Mouse (Mus musculus) heart, embryonic 15.5 days (tissue): ENCODE measurements around the gene Smim24. TPM values are rescaled to one million over a fixed set of nuclear protein-coding genes. Genes with fewer than 3 reads are reported as not detected.

Experiments
- ATAC-seq: fragments of 200-750 bp; cut with Nextera tagmentation; replicated peaks from 2 replicates; pipeline ENCODE4 v1.8.0; 2017; ENCODE audit warnings: low read depth, moderate TSS enrichment; ENCODE audit not compliant: insufficient number of reproducible peaks, insufficient read depth, low FRiP score
- H3K27ac ChIP-seq: fragments of 300-500 bp; sonication (generic); 2 replicates; pipeline ENCODE4 v1.5.1; 2015; ENCODE audit warnings: mild to moderate bottlenecking, inconsistent platforms
- H3K27me3 ChIP-seq: fragments of 300-500 bp; sonication (generic); 2 replicates; pipeline ENCODE4 v1.6.1; 2015; ENCODE audit warnings: inconsistent platforms
- H3K36me3 ChIP-seq: fragments of 300-500 bp; sonication (generic); 2 replicates; pipeline ENCODE4 v1.6.1; 2015; ENCODE audit warnings: mild to moderate bottlenecking, inconsistent platforms
- H3K4me1 ChIP-seq: fragments of 300-500 bp; sonication (generic); replicated peaks from 2 replicates; pipeline ENCODE4 v1.6.1; 2015; ENCODE audit warnings: inconsistent platforms
- H3K4me2 ChIP-seq: fragments of 300-500 bp; sonication (generic); 2 replicates; pipeline ENCODE4 v1.6.1; 2015; ENCODE audit warnings: inconsistent platforms, mild to moderate bottlenecking, moderate library complexity
- H3K4me3 ChIP-seq: fragments of 300-500 bp; sonication (generic); 2 replicates; pipeline ENCODE4 v1.5.1; 2015; ENCODE audit warnings: mild to moderate bottlenecking, inconsistent platforms
- H3K9ac ChIP-seq: fragments of 300-500 bp; sonication (generic); 2 replicates; pipeline ENCODE4 v1.6.1; 2015; ENCODE audit warnings: mild to moderate bottlenecking, inconsistent platforms
- H3K9me3 ChIP-seq: fragments of 300-500 bp; sonication (generic); replicated peaks from 2 replicates; pipeline ENCODE4 v1.6.1; 2016; ENCODE audit warnings: inconsistent platforms
- WGBS: fragments of 180-500 bp; shearing (Covaris S2); methylation state at CpG from one replicate; pipeline ENCODE4 v1.1.7; 2015; ENCODE audit warnings: mixed read lengths; 5-methylcytosine and 5-hydroxymethylcytosine counted together
- polyA plus RNA-seq: library from polyadenylated mRNA; unstranded; fragments of >200 nt; fragmentation: Nextera tagmentation; extraction: Ambion mirVana; gene quantifications from 2 replicates; pipeline ENCODE4 v1.2.1, GENCODE M21; 2015

Smim24 gene
- polyA plus RNA-seq, 1 experiment from 2014 or later: 4.1 TPM

DNA sequence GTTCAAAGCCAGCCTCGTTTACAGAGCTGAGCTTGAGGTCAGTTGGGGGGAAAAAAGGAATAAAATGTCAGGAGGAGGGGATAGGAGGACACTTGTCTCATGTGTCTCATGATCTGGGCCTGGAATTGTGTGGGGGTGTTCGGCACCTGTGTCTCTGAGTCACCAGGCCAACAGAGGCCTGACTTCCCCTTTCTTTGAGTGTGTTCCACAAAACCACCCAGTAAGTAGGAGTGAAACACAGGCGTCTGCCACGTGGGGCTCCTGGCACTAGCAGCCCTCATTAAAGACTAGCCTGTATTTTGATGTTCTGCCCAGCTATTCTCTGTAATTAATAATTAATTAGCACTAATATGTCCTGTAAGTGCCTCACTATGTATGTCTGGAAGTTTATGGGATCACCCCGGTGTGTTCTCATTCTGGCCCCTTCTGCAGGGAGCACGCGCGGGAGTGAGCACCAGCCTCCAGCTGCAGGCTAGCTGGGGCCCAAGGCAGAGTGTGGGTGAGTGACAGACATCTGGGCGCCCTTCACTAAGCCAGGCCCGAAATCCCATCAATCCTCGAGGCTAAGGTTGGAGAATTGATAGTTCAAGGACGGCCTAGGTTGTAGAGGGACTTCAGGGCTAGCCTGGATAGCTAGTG is 36.4 kb upstream of the Smim24 start:
- Histone ChIP-seq H3K9me3 (no peaks in the 10 kb centered on the region), H3K4me2 (peak overlapping the region; percentile 98), H3K9ac (peak overlapping the region; percentile 8; the same call in 1 of the 2 replicates), H3K27me3 (no peaks in the 10 kb centered on the region), H3K27ac (peak overlapping the region; percentile 46; the same call in 1 of the 2 replicates), H3K36me3 (no peaks in the 10 kb centered on the region), H3K4me3 (peak overlapping the region; percentile 95), H3K4me1 (peaks cover 49% of the 10 kb centered on the region)
- 50% methylated on average over 12 of the region's 12 CpGs for WGBS
- no peak for ATAC-seq

DNA sequence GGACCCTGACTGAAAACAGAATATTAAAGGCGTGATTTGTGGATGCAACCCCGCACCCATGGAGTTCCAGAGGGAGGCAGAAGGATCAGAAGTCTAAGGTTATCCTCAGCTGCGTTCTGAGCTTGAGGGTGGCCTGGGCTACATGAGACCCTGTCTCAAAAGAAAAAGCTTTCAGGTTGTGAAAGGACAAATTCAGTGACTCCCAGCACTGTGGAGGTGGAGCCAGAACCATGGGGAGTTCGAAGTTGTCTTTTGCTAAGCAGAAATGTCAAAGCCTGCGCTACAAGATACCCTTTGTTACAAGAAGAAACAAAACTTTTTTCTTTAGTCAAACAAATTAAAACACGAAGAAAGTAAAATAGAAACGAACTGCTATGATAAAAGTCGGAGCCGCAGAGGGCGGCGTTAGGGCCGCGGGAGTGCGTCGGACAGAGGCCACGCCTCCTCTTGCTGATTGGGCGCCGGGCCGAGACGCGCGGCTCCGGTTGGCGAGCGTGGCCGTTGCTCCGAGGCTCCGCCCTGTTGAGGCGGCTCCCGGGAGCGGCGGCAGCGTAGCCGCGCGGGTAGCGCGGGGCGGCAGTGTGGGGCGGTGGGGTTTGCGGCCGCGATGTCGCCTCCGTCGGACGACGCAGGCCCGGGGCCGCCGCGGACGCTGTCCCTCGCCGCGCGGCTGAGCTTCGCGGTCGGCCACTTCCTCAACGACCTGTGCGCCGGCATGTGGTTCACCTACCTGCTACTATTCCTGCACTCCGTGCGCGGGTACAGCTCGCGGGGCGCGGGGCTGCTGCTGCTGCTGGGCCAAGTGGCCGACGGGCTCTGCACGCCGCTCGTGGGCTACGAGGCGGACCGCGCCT is 35.6 kb upstream of the Smim24 start, which contains the start of gene Mfsd12:
TSS of gene Mfsd12 (plus strand) at position 501 of the 854 bp plus-strand sequence.
- Histone ChIP-seq H3K9ac (peak within 1 kb of the TSS; percentile 95), H3K27ac (peak within 1 kb of the TSS; percentile 78), H3K4me1 (peaks cover 54% of the 10 kb centered on the region), H3K9me3 (no peaks in the 10 kb centered on the region), H3K36me3 (no peaks in the 10 kb centered on the region), H3K4me2 (peak within 1 kb of the TSS; percentile 98), H3K27me3 (no peaks in the 10 kb centered on the region), H3K4me3 (peak within 1 kb of the TSS; percentile 95)
- peak; percentile 81 for ATAC-seq
- WGBS: 2% methylated on average over 79 of the region's 79 CpGs

DNA sequence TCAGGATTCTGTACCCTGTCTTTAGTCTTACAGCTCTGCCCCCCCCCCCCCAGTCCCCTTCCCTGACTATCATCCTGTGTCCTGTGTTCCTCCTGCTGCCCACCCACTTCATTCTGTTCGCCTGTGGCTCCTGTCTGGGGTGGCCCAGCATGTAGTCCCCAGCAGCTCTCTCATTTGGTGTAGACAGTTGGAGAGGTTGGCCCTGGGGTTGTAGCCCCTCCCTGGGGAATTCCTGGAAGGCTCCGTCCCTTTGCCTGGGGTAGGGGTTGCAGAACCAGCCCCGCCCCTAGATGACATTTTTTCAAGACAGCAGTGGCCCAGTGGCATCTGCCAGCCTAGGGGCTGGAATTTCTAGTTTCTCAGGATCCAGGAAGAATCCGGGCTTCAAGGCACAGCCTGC is 34.6 kb upstream of the Smim24 start:
- Histone ChIP-seq H3K27ac (peak overlapping the region; percentile 78), H3K36me3 (no peaks in the 10 kb centered on the region), H3K9me3 (no peaks in the 10 kb centered on the region), H3K4me2 (peak overlapping the region; percentile 98), H3K4me1 (peaks cover 64% of the 10 kb centered on the region), H3K9ac (peak overlapping the region; percentile 95), H3K27me3 (no peaks in the 10 kb centered on the region), H3K4me3 (peak overlapping the region; percentile 95)
- no peak for ATAC-seq
- WGBS: 14% methylated on average over 4 of the region's 4 CpGs

DNA sequence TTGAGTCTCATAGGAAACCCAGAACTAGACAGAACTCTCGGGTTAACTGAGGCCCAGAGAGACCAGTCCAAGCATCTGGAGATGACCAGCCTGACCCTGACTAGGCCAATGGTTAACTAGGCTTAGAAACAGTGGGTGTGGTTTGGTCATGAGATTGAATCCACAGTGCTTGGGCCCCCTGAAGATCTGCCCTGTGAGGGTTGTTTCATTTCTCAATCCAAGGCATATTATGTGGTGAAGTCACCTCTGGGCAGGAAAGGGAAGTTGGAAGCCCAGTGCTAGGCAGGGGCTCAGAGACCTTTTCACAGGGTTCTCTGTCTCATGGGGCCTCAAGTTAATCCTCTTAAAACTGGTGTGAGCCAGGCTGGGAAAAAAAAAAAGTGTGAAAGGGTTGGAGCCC is 34.0 kb upstream of the Smim24 start:
- peak overlapping the region; percentile 78 for H3K27ac ChIP-seq
- H3K36me3 ChIP-seq: no peaks in the 10 kb centered on the region
- 63% methylated on average over 1 of the region's 1 CpGs for WGBS
- ATAC-seq: no peak
- no peaks in the 10 kb centered on the region for H3K27me3 ChIP-seq
- no peaks in the 10 kb centered on the region for H3K9me3 ChIP-seq
- H3K9ac ChIP-seq: 0 out of 2 replicates have a peak overlapping the region, but pooled peaks have one; percentile 95
- H3K4me1 ChIP-seq: peaks cover 71% of the 10 kb centered on the region
- H3K4me3 ChIP-seq: peak overlapping the region; percentile 95
- peak overlapping the region; percentile 98 for H3K4me2 ChIP-seq

DNA sequence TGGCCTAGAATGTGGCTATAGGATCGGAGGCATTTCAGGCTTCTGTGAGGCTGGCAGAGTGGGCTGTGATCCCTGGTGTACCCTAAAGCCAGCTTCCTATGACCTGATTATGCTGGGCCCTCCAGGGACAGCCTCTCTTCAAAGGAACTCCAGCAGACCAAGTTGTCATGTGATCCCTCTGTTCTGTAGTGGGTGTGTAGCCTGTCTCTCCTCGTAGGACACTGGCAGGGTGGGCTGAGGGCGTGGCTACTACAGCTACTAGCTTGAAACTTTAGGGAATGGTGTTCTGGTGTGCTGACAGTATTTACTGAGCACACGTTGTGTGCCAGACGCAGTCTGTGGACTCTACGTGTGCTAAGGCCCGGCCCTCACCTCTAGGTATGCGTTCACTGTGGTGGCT is 32.1 kb upstream of the Smim24 start:
- Histone ChIP-seq H3K4me3 (no peak overlapping the region), H3K36me3 (no peaks in the 10 kb centered on the region), H3K27ac (0 out of 2 replicates have a peak overlapping the region, but pooled peaks have one; percentile 2), H3K9ac (no peak overlapping the region), H3K9me3 (no peaks in the 10 kb centered on the region), H3K4me1 (peaks cover 88% of the 10 kb centered on the region), H3K27me3 (no peaks in the 10 kb centered on the region), H3K4me2 (0 out of 2 replicates have a peak overlapping the region, but pooled peaks have one; percentile 2)
- 54% methylated on average over 8 of the region's 8 CpGs for WGBS
- no peak for ATAC-seq

DNA sequence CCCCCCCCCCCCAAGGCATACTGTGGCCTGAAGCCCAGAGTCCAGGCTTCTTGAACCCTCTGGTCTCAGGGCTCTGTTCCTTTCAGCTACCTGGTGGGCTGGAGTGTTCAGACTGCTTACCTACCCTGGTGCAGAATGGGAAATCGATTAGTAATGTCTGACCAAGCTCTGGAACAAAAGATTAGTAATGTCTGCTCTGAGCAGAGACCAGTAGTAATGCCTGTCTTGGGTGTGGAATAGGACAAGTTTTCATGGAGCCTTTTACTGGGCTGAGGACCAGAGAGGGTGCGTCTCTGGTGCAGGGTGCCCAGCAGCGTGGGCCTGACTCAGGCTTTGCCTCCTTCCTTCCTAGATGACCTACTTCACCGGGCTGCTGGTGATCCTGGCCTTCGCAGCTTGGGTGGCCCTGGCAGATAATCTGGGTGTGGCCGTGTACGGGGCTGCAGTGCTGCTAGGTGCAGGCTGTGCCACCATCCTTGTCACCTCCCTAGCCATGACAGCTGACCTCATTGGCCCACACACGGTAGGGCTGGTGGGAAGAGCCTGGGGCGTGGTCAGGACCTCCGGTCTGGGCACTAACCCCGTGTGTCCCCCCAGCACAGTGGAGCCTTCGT is 30.4 kb upstream of the Smim24 start:
- peak overlapping the region; percentile 57; the same call in 1 of the 2 replicates for H3K9ac ChIP-seq
- peaks cover 94% of the 10 kb centered on the region for H3K4me1 ChIP-seq
- H3K4me2 ChIP-seq: peak overlapping the region; percentile 83
- H3K9me3 ChIP-seq: no peaks in the 10 kb centered on the region
- H3K36me3 ChIP-seq: peaks cover 8% of the 10 kb centered on the region
- no peaks in the 10 kb centered on the region for H3K27me3 ChIP-seq
- WGBS: 53% methylated on average over 12 of the region's 12 CpGs
- H3K27ac ChIP-seq: peak overlapping the region; percentile 93
- ATAC-seq: no peak
- H3K4me3 ChIP-seq: peak overlapping the region; percentile 46; the same call in 1 of the 2 replicates

DNA sequence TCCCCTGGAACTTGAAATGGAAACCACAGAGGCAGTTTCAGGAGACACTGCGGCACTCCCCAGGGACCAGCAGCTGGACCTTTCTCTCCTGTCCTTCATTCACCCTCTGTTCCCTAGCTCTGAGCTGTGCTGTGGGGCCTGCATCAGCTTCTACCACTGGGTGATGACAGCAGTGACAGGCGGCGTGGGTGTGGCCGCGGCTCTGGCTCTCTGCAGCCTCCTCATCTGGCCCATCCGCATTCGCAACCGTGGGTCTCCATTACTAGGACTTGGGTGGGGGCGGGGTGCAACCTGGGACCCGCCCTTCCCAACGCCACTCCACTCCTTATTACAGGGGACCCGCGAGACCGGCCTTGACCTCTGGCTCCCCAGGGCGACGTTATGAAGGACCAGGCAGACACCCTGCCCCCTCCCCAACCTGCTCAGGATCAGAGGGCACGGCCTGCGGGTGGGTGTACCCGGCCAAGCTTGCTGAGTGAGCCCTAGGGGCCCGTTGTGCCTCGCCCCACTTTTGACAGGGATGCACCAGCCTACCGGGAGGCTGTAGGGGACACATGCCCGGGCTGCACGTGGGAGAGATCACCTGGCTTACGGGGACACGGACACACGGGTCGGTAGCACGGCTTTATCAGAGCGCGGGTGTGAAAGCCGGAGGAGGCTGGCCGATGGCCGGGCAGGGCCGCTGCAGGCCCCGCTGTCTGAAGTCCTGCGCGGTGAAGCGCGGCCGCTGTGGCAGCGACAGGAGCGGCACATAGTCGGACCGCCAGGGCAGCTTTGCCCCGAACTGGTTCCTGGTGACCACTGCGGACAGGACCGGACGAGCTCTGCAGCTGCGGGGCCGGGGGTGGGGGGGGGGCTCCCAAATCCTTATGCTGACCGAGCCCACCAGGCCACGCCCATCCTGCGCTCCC is 29.2 kb upstream of the Smim24 start:
- Histone ChIP-seq H3K4me3 (peak overlapping the region; percentile 46), H3K4me2 (peak overlapping the region; percentile 83), H3K9ac (peak overlapping the region; percentile 57), H3K9me3 (no peaks in the 10 kb centered on the region), H3K4me1 (peaks cover 82% of the 10 kb centered on the region), H3K27ac (peak overlapping the region; percentile 93), H3K27me3 (no peaks in the 10 kb centered on the region), H3K36me3 (peaks cover 20% of the 10 kb centered on the region)
- ATAC-seq: peak; percentile 67
- 10% methylated on average over 54 of the region's 54 CpGs for WGBS

DNA sequence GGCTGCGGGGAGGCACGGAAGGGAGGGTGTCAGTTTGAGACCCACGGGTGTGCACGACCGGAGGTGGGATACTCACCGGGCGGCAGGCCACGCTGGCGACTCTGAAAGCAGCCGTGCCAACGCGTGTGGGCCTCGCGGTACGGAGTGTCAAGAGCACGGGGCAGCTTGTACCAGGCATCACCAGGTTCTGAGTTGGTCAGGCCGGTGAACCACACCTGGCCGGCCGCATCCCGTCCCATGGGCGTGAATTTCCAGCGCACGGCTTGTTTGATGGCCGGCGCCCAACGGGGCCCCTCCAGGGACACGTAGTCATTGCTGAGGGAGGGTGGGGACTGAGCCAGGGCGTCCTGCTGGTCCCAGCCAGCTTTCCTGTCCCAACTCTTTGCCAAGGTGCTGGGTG is 28.2 kb upstream of the Smim24 start:
- Histone ChIP-seq H3K27ac (peak overlapping the region; percentile 93; the same call in 1 of the 2 replicates), H3K4me2 (peak overlapping the region; percentile 83), H3K4me1 (peaks cover 72% of the 10 kb centered on the region), H3K27me3 (no peaks in the 10 kb centered on the region), H3K9me3 (no peaks in the 10 kb centered on the region), H3K4me3 (peak overlapping the region; percentile 46), H3K36me3 (peaks cover 30% of the 10 kb centered on the region), H3K9ac (peak overlapping the region; percentile 57)
- 14% methylated on average over 28 of the region's 28 CpGs for WGBS
- no peak for ATAC-seq

DNA sequence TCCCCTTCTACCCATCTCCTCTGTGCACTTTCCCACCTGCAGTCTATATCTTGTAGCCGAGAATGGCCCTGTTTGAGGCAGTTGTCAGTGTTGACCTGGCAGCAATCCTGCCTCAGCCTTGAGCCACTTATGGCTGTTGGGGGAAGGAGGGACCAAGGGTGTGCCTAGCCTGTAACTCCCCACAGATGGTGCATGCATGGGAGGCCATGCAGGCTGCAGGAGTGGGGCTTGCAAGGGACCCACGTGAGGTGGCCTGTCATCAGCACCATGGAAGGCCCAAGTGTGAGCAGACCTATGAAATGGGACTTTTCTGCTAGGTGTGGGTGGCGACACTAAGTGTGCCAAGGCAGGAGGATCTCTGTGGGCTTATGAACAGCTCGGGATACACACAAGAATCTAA is 27.8 kb upstream of the Smim24 start:
- 36% methylated on average over 4 of the region's 4 CpGs for WGBS
- Histone ChIP-seq H3K9me3 (no peaks in the 10 kb centered on the region), H3K9ac (peak overlapping the region; percentile 57; the same call in 1 of the 2 replicates), H3K4me2 (peak overlapping the region; percentile 83), H3K4me3 (peak overlapping the region; percentile 46), H3K36me3 (peaks cover 34% of the 10 kb centered on the region), H3K27me3 (no peaks in the 10 kb centered on the region), H3K4me1 (peaks cover 68% of the 10 kb centered on the region), H3K27ac (peak overlapping the region; percentile 93)
- no peak for ATAC-seq

DNA sequence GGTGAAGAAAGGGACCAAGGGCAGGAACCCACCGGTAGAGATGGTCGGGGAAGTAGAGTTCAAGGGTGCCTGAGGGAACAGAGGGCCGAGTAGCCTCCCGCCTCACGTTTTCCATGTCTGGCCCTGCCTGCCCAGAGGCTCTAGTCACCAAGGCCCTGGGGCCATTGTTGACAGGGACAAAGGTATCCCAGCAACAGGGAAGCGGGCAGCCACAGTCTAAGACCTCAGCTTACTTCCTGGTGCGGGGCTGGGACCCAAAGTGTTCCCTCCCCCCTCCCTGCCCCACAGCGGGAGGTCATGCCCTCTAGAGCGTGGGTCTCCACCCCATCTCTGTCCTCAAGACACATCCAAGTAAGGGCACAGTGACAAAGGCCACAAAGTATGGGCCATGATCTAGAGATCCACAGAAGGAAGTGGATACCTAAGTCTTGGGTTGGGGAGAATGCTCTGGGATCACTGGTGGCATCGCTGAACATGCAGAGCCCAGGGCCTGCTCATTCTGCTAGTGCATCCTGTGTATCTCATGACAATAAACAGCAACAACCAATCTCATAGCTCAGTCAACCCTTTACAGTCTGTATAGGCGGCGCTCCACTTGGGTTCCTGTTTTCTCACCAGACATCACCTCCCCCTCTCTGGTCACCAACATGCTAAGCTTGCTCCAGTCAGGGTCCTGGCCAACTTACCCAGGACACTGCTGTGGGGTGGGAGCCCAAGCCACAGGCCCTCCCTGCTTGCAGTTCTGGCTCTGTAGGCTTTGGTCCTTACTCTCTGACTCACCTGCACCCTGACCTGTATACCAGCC is 27.0 kb upstream of the Smim24 start, which contains the start of gene 4930404N11Rik:
TSS of gene 4930404N11Rik (minus strand) at position 145 of the 805 bp plus-strand sequence.
- no peak for ATAC-seq
- H3K9me3 ChIP-seq: no peaks in the 10 kb centered on the region
- peak within 1 kb of the TSS; percentile 46 for H3K4me3 ChIP-seq
- peak within 1 kb of the TSS; percentile 93 for H3K27ac ChIP-seq
- peak within 1 kb of the TSS; percentile 57 for H3K9ac ChIP-seq
- WGBS: 28% methylated on average over 12 of the region's 12 CpGs
- H3K27me3 ChIP-seq: no peaks in the 10 kb centered on the region
- peak within 1 kb of the TSS; percentile 83 for H3K4me2 ChIP-seq
- peaks cover 42% of the 10 kb centered on the region for H3K36me3 ChIP-seq
- peaks cover 60% of the 10 kb centered on the region for H3K4me1 ChIP-seq
